Mouse (Mus musculus) midbrain, embryonic 15.5 days (tissue): ENCODE measurements at regions not wholly inside any gene's neighbourhood (a gene's known extent, or its start where the extent isn't known, plus 50 kb on each side); places are given as distances from the start of the nearest gene placed in this dataset.
A peak's percentile ranks its signal among the peaks of the same experiment; 100 is the strongest.

Source experiments
- ATAC-seq: fragments of 200-750 bp; cut with Nextera tagmentation; replicated peaks from 2 replicates; pipeline ENCODE4 v1.8.0; 2017; ENCODE audit warnings: moderate TSS enrichment
- H3K27ac ChIP-seq: fragments of 300-500 bp; sonication (generic); 2 replicates; pipeline ENCODE4 v1.5.1; 2015; ENCODE audit warnings: mild to moderate bottlenecking, inconsistent platforms
- H3K27me3 ChIP-seq: fragments of 300-500 bp; sonication (generic); replicated peaks from 2 replicates; pipeline ENCODE4 v1.6.1; 2015; ENCODE audit warnings: inconsistent platforms
- H3K36me3 ChIP-seq: fragments of 300-500 bp; sonication (generic); replicated peaks from 2 replicates; pipeline ENCODE4 v1.6.1; 2015; ENCODE audit warnings: inconsistent platforms
- H3K4me1 ChIP-seq: fragments of 300-500 bp; sonication (generic); 2 replicates; pipeline ENCODE4 v1.6.1; 2015; ENCODE audit warnings: inconsistent platforms
- H3K4me2 ChIP-seq: fragments of 300-500 bp; sonication (generic); 2 replicates; pipeline ENCODE4 v1.6.1; 2015; ENCODE audit warnings: inconsistent platforms, mild to moderate bottlenecking, moderate library complexity
- H3K4me3 ChIP-seq: fragments of 300-500 bp; sonication (generic); 2 replicates; pipeline ENCODE4 v1.5.1; 2015; ENCODE audit warnings: mild to moderate bottlenecking, inconsistent platforms
- H3K9ac ChIP-seq: fragments of 300-500 bp; sonication (generic); 2 replicates; pipeline ENCODE4 v1.6.1; 2015; ENCODE audit warnings: mild to moderate bottlenecking, inconsistent platforms
- H3K9me3 ChIP-seq: fragments of 300-500 bp; sonication (generic); 2 replicates; pipeline ENCODE4 v1.6.1; 2016; ENCODE audit warnings: inconsistent platforms
- WGBS: fragments of 180-500 bp; shearing (Covaris S2); methylation state at CpG from one replicate; pipeline ENCODE4 v1.1.7; 2015; ENCODE audit warnings: mixed read lengths; 5-methylcytosine and 5-hydroxymethylcytosine counted together

GRCm38 (mm10) chr9:26060834-26061233 is 579.5 kb downstream of the Eepd1 start:
- Histone ChIP-seq H3K4me2 (no peak overlapping the region), H3K4me1 (no peaks in the 10 kb centered on the region), H3K9ac (no peak overlapping the region), H3K27ac (no peak overlapping the region), H3K9me3 (no peaks in the 10 kb centered on the region), H3K36me3 (no peaks in the 10 kb centered on the region), H3K4me3 (no peak overlapping the region), H3K27me3 (no peaks in the 10 kb centered on the region)
- ATAC-seq, result no peak

GRCm38 (mm10) chr9:26077057-26077456 is 595.7 kb downstream of the Eepd1 start:
- no peak overlapping the region for H3K9ac ChIP-seq
- H3K4me2 ChIP-seq, result no peak overlapping the region
- H3K4me1 ChIP-seq, result no peaks in the 10 kb centered on the region
- no peaks in the 10 kb centered on the region for H3K9me3 ChIP-seq
- no peaks in the 10 kb centered on the region for H3K36me3 ChIP-seq
- WGBS, result 73% methylated on average over 2 of the region's 2 CpGs
- no peak overlapping the region for H3K27ac ChIP-seq
- no peak overlapping the region for H3K4me3 ChIP-seq
- H3K27me3 ChIP-seq, result no peaks in the 10 kb centered on the region
- ATAC-seq, result no peak

- Histone ChIP-seq H3K27ac (no peak overlapping the region), H3K27me3 (no peaks in the 10 kb centered on the region), H3K4me3 (no peak overlapping the region), H3K4me1 (no peaks in the 10 kb centered on the region), H3K9ac (no peak overlapping the region), H3K4me2 (no peak overlapping the region), H3K9me3 (no peaks in the 10 kb centered on the region), H3K36me3 (no peaks in the 10 kb centered on the region)
- WGBS, result 49% methylated on average over 2 of the region's 2 CpGs
- no peak for ATAC-seq
These were observed 605.2 kb downstream of the Eepd1 start for GRCm38 (mm10) chr9:26086524-26086923.

- no peaks in the 10 kb centered on the region for H3K9me3 ChIP-seq
- no peaks in the 10 kb centered on the region for H3K36me3 ChIP-seq
- no peak overlapping the region for H3K27ac ChIP-seq
- H3K4me2 ChIP-seq, result no peak overlapping the region
- peaks cover 3% of the 10 kb centered on the region; the same call in 1 of the 2 replicates for H3K4me1 ChIP-seq
- peak; percentile 78 for ATAC-seq
- H3K27me3 ChIP-seq, result no peaks in the 10 kb centered on the region
- WGBS, result 34% methylated on average over 10 of the region's 10 CpGs
- H3K4me3 ChIP-seq, result no peak overlapping the region
- no peak overlapping the region for H3K9ac ChIP-seq
These were observed 610.8 kb downstream of the Eepd1 start for GRCm38 (mm10) chr9:26092061-26092687.

- Histone ChIP-seq H3K4me1 (no peaks in the 10 kb centered on the region), H3K4me2 (no peak overlapping the region), H3K9ac (no peak overlapping the region), H3K9me3 (no peaks in the 10 kb centered on the region), H3K4me3 (no peak overlapping the region), H3K27ac (no peak overlapping the region), H3K27me3 (no peaks in the 10 kb centered on the region), H3K36me3 (no peaks in the 10 kb centered on the region)
- WGBS, result 67% methylated on average over 4 of the region's 4 CpGs
- no peak for ATAC-seq
These were observed 622.8 kb downstream of the Eepd1 start for GRCm38 (mm10) chr9:26104136-26104535.

GRCm38 (mm10) chr9:26121986-26122385 is 611.5 kb upstream of the B3gat1 start:
- Histone ChIP-seq H3K4me2 (no peak overlapping the region), H3K27ac (no peak overlapping the region), H3K4me3 (no peak overlapping the region), H3K36me3 (no peaks in the 10 kb centered on the region), H3K27me3 (no peaks in the 10 kb centered on the region), H3K9me3 (no peaks in the 10 kb centered on the region), H3K9ac (no peak overlapping the region), H3K4me1 (no peaks in the 10 kb centered on the region)
- 86% methylated on average over 2 of the region's 2 CpGs for WGBS
- ATAC-seq, result no peak

- no peak overlapping the region for H3K27ac ChIP-seq
These were observed 598.9 kb upstream of the B3gat1 start for GRCm38 (mm10) chr9:26134587-26134986.

More at GRCm38 (mm10) chr9:26134587-26134986, 598.9 kb upstream of the B3gat1 start:
- no peaks in the 10 kb centered on the region for H3K9me3 ChIP-seq
- H3K4me1 ChIP-seq, result peaks cover 3% of the 10 kb centered on the region; the same call in 1 of the 2 replicates
- H3K36me3 ChIP-seq, result no peaks in the 10 kb centered on the region
- H3K4me3 ChIP-seq, result no peak overlapping the region
- no peak overlapping the region for H3K4me2 ChIP-seq
- WGBS, result 49% methylated on average over 2 of the region's 2 CpGs
- H3K9ac ChIP-seq, result no peak overlapping the region
- ATAC-seq, result peak; percentile 80
- no peaks in the 10 kb centered on the region for H3K27me3 ChIP-seq
